Mouse (Mus musculus) 3T3-L1 (cell line): ENCODE results near the gene Gm10837.

Experiments
- DNase-seq: peaks from one replicate; pipeline ENCODE4 v3.0.0-alpha.2; 2015; ENCODE audit warnings: low read depth, low spot score

The Gm10837 gene

DNA sequence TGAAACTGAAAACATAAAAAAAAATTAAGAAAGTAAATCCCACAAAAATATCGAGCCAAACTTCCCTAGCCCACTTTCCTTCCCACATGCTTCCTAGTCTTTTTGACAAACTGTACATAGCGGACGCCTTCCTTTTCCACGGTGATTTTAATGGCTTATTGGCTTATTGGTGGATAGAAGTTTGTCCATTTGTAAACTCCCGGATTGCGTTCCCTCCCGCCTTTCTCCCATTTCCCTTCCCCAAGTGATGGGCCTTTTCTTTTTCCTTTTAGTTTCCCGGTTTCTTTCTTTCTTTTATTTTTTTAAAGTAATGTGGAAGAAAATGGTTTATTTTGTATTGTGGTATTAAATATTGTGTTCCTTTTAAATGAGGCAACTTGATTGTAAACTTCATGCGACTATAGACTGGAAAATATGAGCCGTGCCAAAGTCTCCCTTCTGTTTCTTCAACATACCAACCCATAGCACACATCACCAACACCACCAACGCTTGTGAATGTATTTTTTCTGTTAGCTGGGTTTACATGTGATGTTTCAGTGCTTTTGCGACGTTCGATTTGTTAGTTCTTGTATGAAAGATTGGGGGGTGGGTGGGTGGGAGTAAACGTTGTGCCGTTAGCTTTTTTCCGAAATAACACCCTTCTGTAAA lies 10.8 kb upstream of the Gm10837 start:
- DNase-seq: no peak

DNA sequence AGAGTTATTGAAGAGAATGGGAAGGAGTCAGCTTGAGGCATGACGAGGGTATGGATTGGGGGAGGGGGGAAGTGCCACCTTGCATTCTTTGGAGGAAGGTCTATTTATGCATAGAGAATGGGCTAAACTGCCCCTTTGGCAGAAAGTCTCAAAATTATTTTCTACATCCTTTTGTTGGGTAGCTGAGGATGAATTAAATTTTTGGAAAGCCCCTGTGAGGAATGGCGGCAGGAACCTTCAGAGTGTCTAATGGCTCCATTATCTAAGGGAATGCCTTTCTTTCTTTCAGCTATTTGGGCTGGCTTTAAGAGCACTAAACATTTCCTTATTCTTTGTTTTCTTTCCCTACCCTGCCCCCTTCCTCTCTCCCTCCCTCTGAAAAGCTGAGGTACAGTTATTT lies 10.0 kb upstream of the Gm10837 start:
- DNase-seq: no peak

DNA sequence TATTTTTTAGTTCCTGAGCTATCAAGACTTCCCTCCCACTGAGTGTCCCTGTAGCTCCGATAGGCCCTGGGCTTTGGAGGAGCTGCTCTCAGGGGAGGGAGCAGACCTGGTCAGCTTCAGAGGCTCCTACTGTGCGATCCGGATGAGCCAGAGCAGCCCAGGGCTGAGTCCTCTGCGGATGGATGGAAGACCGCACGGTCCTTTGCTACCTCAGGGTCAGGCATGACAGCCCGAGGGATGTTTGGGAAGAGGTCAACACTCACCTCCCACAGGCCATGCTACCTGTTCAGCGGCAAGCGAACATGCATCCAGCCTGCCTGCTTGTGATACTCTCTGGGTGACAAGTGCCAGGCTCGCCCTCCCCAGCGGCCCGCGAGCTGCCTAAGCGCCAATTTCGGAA lies 9.2 kb upstream of the Gm10837 start:
- no peak for DNase-seq

DNA sequence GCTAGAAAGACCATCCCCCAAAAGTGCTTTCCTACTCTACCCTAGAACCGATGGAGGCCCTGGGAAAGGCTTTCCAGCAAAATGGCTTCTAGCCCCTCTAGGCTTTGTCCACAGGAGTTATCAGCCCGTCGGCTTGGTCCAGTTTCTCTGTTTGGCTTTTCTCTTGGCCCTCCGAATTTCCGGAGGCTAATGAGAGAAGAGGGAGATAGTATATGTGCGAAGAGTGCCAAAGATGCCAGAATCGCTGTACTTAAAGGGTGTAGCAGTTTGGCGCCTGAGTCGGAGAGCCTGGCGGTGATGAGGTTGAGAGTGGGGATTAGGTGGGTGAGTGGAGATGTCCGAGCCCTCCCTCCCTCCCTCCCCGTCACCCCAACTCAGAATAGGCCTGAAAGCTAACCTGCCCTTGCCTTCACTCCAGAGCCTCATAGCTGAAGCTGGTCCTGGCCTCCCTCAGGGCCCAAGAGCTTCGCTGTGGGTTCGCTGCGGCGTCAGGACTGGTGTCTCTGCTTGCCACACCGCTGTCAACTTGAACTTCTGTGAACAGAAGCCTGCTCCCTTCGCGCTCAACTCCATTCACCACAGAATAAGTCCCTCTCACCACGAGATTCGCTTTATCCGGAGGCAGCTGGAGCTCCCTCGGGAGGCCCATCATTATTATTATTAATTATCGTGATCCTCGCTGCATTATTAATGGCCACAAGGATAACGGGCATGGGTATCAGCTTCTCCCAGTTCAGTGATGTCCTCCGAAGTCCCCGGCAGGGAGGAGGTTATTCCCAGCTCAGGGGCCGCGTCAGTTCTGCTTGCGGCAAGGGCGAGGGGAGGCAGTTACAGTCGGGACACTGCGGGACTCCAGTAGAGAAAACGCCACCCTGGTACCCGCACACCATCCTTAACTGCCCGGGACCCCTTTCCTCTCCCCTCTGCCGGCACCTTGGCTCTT lies 8.0 kb upstream of the Gm10837 start:
- DNase-seq: no peak

DNA sequence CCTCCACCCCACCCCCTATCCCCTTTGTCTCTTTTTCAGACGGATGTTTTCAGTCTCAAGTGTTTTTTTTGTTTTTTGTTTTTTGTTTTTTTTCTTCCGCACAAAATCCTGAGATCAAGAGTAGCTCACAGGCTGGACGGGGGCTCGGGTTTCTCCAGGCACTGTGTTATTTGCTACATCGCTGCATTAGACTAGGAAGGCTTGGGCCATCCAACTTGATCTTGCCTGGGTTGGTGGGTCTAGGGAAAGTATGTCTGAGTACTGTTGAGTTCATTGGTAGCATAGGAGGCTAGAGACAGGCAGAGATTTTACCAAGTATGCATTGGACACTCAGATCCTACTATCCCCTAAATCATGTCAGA lies 7.4 kb upstream of the Gm10837 start:
- no peak for DNase-seq

DNA sequence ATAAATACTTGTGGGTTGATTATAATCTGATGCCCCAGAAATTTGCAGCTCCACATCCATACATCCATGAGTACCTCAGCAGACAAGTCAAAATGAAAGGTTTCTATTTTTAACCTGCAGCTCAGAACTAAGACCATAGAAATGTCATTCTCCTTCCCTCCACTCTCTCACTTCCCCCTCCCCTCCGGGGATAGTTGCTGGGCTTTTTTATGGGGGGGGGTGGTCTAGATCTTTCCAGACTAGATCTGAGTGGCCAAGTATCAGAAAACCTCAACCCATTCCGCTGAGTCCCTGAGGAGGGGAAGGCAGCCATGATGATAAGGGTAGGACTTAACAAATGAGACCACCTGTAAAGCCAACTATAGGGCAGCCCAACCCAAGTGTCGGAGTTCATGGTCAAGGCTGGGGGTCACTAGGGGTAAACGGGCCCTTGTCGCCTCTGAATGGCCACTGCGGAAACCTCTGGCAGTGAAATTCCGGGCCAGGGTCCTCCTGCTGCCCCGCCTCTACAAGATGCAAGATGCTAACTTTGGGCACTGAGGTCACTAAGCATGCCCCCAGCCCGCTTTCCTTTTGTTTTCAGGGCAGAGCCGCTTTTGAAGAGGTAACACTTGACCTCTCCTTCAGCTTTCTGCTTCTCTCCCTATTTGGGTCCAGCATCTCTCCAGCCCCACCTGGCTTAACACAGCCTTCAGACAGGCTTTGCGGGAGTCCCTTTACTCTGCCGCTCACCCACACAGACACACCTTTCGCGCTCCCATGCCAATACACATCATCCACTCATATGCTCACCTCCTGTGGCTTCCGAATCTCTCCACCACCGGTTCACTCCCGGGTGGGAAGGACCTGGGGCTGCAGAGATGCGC lies 6.6 kb upstream of the Gm10837 start:
- DNase-seq: no peak

DNA sequence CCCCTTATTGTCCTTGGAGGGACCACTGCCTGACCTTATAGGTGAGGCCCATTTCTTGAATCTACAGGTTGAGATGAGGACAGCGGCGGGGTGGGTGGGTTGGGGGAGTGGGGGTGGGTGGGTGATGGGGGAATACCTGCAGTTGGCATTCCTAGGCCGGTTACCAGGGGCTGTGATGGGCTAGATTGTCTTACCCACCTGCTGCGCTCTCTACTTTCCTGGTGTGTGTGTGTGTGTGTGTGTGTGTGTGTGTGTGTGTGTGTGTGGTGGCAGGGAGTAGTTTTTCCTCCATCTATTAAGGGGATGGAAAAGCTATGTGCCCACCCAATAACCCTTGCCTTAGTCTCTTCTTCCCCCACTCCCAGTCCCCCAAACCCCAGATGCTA lies 5.9 kb upstream of the Gm10837 start:
- DNase-seq: no peak

DNA sequence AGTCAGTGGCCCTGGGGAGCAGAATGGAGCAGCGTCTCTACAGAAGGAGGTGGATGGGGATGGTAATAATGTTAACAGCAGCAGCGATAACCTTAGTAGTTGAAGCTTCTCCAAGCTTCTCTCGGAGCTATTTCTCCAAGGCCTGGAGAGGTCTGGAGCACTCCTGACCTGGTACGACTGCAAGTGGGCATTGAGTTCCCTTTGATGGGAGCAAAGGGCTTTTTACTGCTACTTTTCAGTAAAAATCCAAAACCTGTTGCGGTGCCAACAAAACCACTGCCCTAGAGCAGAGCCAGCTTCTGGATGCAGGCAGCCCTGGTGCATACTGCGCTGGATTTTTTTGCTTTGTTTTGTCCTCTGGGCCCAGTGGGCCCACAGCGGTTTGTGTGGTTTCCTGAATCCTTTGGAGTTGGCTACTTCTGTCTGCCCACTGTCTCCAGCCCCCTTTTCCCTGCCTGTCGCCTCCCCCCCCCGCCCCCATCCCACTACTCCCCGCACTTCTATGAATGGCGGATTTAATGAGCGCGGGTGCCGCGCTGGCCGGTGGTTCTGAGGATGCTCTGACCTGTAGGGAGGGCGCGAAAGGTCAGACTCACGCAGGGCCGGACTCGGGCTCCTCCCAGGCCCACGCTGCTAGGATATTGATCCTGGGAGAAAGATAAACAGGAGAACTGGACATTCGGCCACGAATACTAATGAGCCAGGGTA lies 5.4 kb upstream of the Gm10837 start:
- no peak for DNase-seq

DNA sequence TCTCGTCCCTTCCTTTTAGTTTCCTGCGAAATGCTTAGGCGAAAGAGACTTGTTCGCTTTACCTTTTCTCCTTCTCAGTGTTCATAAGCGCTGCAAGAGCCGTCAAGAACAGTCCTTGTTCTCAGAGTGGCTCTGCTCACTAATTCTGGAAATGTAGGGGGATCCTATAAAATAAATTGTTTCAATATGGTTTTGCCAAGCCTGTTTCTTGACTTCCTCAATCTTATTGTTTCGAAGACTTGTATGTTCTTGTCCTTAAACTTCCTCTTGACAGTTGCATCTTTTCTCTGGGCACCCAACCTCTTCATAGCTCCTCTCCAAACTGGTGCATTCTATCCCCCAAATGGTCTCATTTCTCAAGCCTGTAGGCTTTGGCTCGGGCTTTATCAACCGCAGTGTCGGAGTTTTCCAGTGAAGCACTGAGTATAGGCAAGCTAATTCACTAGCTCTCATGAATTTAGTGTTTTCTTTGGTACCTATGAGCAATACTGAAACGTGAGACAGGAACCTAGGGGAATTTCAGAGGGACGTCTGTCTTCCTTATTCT lies 4.7 kb upstream of the Gm10837 start:
- DNase-seq: no peak

DNA sequence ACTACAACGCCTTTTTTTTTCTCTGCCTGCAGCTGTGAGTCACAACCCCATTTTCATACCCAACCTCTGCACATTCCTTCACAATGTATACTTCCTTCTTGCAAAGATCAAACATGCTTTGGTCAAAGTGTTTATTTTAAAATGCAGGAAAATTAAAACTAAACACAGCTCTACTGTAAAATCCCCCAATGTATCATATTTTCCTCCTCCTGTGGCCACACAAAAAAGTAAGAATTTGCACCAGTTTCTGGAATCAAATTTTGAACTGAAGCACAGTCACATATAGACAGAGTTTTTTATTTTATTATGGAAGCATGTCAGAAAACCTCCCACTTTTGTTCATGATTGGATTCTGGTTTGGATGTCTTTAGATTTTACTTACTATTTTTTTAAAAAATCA lies 3.8 kb upstream of the Gm10837 start:
- peak; percentile 22 for DNase-seq

DNA sequence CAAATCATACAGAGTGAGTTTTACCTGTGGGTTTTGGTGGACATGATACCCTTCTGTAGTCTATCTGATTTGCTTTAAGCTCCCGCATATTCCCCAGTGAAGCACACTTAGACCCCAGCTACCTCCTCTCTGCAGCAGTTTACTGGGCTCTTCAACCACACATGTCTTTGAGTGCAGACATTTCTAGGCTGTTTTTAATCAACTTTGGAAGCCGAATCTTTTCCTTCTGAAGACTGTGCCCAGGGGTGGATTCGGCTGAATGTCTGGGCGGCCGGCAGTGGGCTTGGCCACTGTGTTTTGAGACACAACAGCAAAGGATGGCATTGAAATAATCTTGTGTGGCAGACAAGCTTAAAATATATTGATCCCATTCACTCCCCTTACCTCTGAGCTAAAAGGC lies 3.0 kb upstream of the Gm10837 start:
- no peak for DNase-seq

DNA sequence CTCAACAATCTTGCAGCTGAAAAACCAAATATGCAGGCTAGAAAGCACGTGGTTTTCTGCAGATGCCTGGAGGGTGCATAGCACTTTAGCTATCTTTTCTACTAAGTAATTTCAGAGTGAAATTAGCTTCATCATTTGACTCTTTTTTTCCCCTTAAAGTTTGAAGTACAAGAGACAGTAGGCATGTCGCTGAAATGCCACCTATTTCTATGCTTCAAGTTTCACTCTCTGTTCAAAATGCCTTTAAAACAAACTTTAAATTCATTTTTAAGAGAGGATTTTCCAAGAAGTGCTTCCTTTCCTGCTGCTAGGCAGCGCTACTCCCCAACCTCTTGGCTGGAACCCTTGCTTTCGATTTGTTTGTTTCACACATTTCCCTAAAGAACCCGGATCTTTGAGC lies 1.3 kb upstream of the Gm10837 start:
- DNase-seq: no peak

DNA sequence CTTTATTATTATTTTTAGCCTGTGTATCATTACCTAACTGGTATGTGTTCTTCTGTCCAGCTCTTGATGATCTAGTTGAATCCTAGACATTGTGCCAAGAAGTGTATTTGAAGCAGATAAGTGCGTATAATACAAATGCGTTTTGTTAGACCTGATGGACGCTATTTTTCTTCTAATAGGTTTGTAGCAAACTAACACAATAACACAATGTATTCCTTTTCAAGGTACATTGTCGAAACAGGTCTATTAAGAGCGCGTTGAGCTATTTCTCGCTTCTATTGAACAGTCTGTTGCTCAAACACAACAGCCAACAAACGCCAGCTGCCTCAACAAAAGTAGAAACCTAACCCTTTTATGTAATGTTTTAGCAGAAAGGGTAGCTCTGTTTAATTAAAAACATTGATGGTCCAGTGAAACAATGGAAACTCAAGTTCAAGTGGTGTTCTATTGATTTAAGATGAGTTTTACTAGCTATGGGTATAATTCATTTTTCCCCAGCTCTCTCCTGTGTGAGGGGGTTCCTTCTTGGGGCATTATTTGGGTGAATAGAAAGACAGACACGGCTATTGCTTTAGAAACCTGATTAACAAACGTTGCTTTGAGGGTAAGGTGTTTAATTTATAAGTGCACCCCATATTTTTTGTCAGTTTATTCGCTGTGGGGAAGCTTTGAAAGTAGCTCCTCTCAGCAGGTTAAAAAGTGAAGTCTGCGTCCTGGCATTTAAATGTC lies 536 bp upstream of the Gm10837 start:
- no peak for DNase-seq

DNA sequence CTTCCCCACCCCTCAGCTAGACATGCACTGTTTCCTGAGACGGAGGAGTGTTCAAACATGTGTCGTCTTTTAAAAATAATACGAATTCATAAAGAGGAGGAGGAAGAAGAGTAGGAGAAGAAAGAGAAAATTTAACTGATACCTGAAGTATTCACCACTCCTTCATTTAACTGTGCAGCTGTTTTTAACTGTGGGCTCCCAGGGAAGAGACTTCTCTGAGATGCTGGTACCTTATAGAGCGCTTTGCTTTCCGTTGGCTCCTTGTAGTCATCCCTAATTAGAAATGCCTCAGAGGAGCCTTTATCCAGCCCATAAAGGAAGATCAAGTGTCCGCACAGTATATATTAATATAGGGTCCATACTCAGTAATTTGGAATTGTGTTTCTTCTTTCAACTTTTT lies 1.1 kb downstream of the Gm10837 start:
- no peak for DNase-seq

DNA sequence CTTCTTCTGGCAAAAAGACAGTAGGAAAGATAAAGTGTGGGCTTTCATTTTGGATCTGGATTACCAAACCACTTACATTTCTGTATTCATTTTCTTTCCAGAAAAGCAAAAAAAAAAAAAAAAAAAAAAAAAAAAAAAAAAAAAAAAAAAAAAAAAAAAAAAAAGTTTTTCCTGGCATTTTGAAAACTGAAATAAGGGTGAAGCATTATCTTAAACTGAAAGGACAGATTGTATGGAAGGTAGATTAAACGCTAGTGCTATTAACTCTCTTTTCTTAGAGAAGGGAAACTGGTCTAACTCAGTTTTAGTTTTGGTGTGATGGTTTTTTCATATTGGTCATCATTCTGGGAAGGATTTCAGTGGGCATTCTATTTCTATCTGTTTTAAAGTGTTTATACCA lies 1.6 kb downstream of the Gm10837 start:
- no peak for DNase-seq

DNA sequence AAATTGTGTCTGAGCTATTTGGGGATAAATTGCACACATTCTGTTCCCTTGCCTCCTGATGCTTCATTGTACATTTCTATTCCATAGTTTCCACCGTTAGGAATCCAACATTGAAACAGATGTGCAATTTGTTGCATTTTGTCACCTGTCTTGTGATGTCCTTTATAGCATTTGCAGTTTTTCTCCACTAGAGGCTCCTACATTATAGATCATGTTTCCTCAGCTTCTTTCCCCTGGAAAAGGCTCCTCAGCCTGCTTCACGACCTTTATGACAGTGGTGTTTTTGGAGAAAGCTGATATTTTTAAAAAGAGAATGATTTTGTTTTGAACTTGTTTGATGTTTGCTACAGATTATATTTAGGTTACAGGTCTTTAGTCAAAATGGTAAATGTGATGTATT lies 18.7 kb downstream of the Gm10837 start:
- peak; percentile 46 for DNase-seq

DNA sequence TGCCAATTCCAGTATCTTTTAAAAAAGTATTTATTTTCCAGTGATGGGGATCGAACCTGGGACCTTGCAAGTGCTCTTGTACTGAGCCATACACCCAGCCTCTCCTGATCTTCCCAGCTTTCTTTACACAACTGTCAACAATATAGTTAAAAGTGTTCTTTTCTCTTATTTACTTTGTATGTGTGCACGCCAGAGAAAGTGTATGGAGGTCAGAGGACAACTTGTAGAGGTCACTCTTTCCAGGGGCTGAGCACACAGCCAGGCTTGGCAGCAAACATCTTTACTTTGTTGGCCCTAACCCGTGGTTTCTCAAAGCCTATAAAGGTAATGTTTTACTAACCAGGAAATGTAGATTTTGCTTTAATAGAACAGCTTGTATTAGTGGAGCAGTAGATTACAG lies 21.1 kb downstream of the Gm10837 start:
- no peak for DNase-seq

DNA sequence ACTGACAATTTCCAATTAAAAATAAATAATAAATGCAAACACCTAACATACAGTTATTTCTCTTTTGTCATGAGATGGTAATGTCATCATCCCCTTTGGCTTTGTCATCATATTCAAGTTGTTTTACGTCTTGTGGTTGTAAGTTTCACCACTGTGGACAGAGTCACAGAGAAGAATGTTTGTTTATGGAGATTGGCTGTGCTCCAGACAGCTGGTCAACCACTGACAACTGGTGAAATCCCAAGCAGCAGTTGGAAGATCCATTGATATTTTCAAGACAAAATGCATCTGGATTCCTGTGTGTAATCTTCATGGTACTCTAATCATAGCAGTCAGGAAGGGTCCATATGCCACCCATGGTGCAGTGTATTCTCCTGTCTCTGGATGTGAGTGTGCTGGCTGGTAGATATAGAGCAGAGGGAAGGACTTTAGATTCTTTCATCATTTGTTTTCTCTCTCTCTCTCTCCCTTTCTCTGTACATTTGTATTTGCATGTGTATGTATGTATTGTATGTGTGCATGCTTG lies 23.2 kb downstream of the Gm10837 start:
- peak; percentile 75 for DNase-seq

DNA sequence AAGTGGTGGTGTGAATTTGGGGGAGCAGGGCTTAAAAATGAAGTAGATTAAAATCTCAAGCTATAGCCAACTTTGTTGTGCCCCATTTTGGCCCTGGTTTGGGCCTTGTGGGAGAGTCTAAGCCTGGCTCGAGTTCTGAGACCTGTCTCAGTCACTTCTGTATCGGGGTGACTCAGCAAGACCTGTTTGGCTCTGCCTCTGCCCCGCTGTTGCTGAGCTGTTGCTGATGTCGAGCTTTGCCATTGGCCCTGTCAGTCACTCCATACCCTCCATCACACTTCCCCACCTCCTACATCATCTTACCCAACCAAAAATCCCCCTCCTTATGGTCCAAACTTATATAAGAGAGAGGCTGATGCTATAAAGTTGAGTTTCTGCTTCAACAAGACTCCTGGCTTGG lies 38.1 kb downstream of the Gm10837 start:
- DNase-seq: no peak
